Mouse (Mus musculus) heart, adult 11 months (tissue): Measurements from ENCODE around the gene Gm2a.

Source experiments
- DNase-seq: peaks from one replicate; pipeline ENCODE4 v3.0.0; 2022

The Gm2a gene

GRCm38 (mm10) chr11:55133204-55133603, 35.3 kb downstream of the Gm2a start:
- DNase-seq, result no peak

- DNase-seq, result no peak
Observed at GRCm38 (mm10) chr11:55134407-55134806, 36.5 kb downstream of the Gm2a start.

- no peak for DNase-seq
Observed at GRCm38 (mm10) chr11:55134871-55135270, 37.0 kb downstream of the Gm2a start.

GRCm38 (mm10) chr11:55136770-55137547, 39.0 kb downstream of the Gm2a start:
- no peak for DNase-seq

GRCm38 (mm10) chr11:55137646-55138045, 39.7 kb downstream of the Gm2a start:
- DNase-seq, result no peak

- DNase-seq, result peak; percentile 67
Observed at GRCm38 (mm10) chr11:55141502-55141901, 43.6 kb downstream of the Gm2a start.

- peak; percentile 64 for DNase-seq
Observed at GRCm38 (mm10) chr11:55144011-55144410, 46.1 kb downstream of the Gm2a start.

GRCm38 (mm10) chr11:55146855-55147254, 48.9 kb downstream of the Gm2a start:
- peak; percentile 61 for DNase-seq

GRCm38 (mm10) chr11:55147423-55147822, 49.5 kb downstream of the Gm2a start:
- DNase-seq, result no peak

GRCm38 (mm10) chr11:55148461-55148860, 50.5 kb downstream of the Gm2a start:
- peak; percentile 79 for DNase-seq

GRCm38 (mm10) chr11:55151608-55152007, 53.7 kb downstream of the Gm2a start, which contains the start of gene Slc36a3:
Gene Slc36a3 (minus strand): TSS chr11:55151708.
- DNase-seq, result no peak

GRCm38 (mm10) chr11:55154398-55155069, 56.6 kb downstream of the Gm2a start:
- DNase-seq, result no peak

GRCm38 (mm10) chr11:55155070-55155421, 57.1 kb downstream of the Gm2a start:
- DNase-seq, result peak; percentile 96

GRCm38 (mm10) chr11:55158785-55159359, 61.0 kb downstream of the Gm2a start:
- DNase-seq, result peak; percentile 94
